In the genomic region with DNA sequence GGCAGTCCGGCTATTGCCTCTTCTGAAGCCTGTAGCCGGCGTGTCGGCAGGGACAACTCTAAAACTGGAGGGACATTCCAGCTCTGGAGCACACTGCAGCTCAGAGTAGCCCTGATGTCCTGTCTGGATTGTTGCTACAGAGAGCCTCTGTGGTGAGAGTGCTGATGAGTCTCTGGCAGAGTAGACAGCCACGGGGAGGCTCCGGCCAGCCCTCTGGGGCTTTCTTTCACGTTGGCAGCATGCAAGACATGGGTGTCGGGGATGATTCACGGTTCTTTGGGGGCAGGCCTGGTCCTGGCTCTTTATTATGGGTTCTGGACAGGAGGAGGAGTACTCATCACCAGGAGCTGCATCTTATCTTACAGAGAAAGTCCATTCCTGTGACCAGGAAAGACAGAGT, we compare ENCODE assay signal across 22 mouse cellular contexts.
A peak's percentile ranks its signal among the peaks of the same experiment; 100 is the strongest.
DNase-seq lines count a peak whose midpoint lies in the region; ATAC-seq lines count a peak whose summit lies in the region.
"Had no signal": no experiment of that assay in that cellular context is flagged by ENCODE, and none has a peak within 500 bp of the region (broad histone marks: within the 10 kb centered on the region; RNA-seq: fewer than 3 reads in every experiment).

No protein-coding gene starts in this region.

- H3K4me1 ChIP-seq in hindbrain, embryonic 15.5 days (replicated peaks) = peaks cover 17% of the 10 kb centered on the region
- peaks cover 11% of the 10 kb centered on the region for H3K4me1 ChIP-seq in hindbrain, embryonic 11.5 days (replicated peaks; ENCODE audit: control insufficient read depth, insufficient read depth, low read length)
- H3K4me1 ChIP-seq in neural tube, embryonic 14.5 days (ENCODE audit: control insufficient read depth, insufficient read depth, low read length) = peaks cover 9% of the 10 kb centered on the region; the same call in 1 of the 2 replicates
- H3K4me1 ChIP-seq in kidney, embryonic 15.5 days = peaks cover 18% of the 10 kb centered on the region
- H3K4me1 ChIP-seq: liver, embryonic 13.5 days had no signal

- H3K4me3 ChIP-seq in hindbrain, embryonic 15.5 days = no peak overlapping the region
- H3K4me3 ChIP-seq in hindbrain, embryonic 11.5 days (ENCODE audit: low read depth, low read length) = no peak overlapping the region
- H3K4me3 ChIP-seq in neural tube, embryonic 14.5 days (ENCODE audit: low read depth, low read length) = no peak overlapping the region
- H3K4me3 ChIP-seq in kidney, embryonic 15.5 days (replicated peaks) = no peak overlapping the region
- H3K4me3 ChIP-seq: limb, embryonic 13.5 days; liver, embryonic 13.5 days; midbrain, embryonic 12.5 days had no signal

- WGBS in hindbrain, embryonic 15.5 days = 60% methylated on average over 9 of the region's 9 CpGs
- WGBS in hindbrain, embryonic 11.5 days = 69% methylated on average over 9 of the region's 9 CpGs
- WGBS in neural tube, embryonic 14.5 days = 19% methylated on average over 9 of the region's 9 CpGs
- 33% methylated on average over 9 of the region's 9 CpGs for WGBS in kidney, embryonic 15.5 days

- no peak overlapping the region for H3K4me2 ChIP-seq in hindbrain, embryonic 15.5 days
- H3K4me2 ChIP-seq in hindbrain, embryonic 11.5 days (replicated peaks; ENCODE audit: low read depth, low read length) = no peak overlapping the region
- no peak overlapping the region for H3K4me2 ChIP-seq in neural tube, embryonic 14.5 days (ENCODE audit: low read depth, low read length)
- H3K4me2 ChIP-seq in kidney, embryonic 15.5 days = no peak overlapping the region
- H3K4me2 ChIP-seq: limb, embryonic 13.5 days; liver, embryonic 13.5 days; lung, embryonic 14.5 days; midbrain, embryonic 12.5 days had no signal

- H3K9ac ChIP-seq in hindbrain, embryonic 15.5 days = no peak overlapping the region
- no peak overlapping the region for H3K9ac ChIP-seq in hindbrain, embryonic 11.5 days (ENCODE audit: low read depth, low read length)
- H3K9ac ChIP-seq in neural tube, embryonic 14.5 days (replicated peaks; ENCODE audit: low read depth, low read length) = no peak overlapping the region
- H3K9ac ChIP-seq in kidney, embryonic 15.5 days = no peak overlapping the region
- H3K9ac ChIP-seq: limb, embryonic 13.5 days; liver, embryonic 13.5 days; lung, embryonic 14.5 days; midbrain, embryonic 12.5 days had no signal

- H3K27ac ChIP-seq in hindbrain, embryonic 15.5 days (replicated peaks) = 0 out of 2 replicates have a peak overlapping the region, but pooled peaks have one; percentile 3
- H3K27ac ChIP-seq in hindbrain, embryonic 11.5 days (ENCODE audit: low read depth, low read length) = no peak overlapping the region
- H3K27ac ChIP-seq in neural tube, embryonic 14.5 days (ENCODE audit: low read depth, low read length) = peak overlapping the region; percentile 29; the same call in 1 of the 2 replicates
- H3K27ac ChIP-seq in kidney, embryonic 15.5 days = no peak overlapping the region
- H3K27ac ChIP-seq: limb, embryonic 13.5 days; liver, embryonic 13.5 days; midbrain, embryonic 12.5 days had no signal

- ATAC-seq in hindbrain, embryonic 15.5 days (ENCODE audit: low FRiP score, low read depth) = peak; percentile 15; the same call in 1 of the 2 replicates
- no peak for ATAC-seq in hindbrain, embryonic 11.5 days (ENCODE audit: low FRiP score)
- ATAC-seq in neural tube, embryonic 14.5 days (ENCODE audit: low read depth) = peak; percentile 26; the same call in 1 of the 2 replicates
- ATAC-seq in kidney, embryonic 15.5 days (replicated peaks; ENCODE audit: low FRiP score) = no peak
- ATAC-seq in erythroblast, adult 5-6 weeks (replicated peaks; ENCODE audit: low FRiP score, poor library complexity, severe bottlenecking) = no peak
- ATAC-seq: forebrain, embryonic 16.5 days had no signal

- no peaks in the 10 kb centered on the region for H3K36me3 ChIP-seq in hindbrain, embryonic 15.5 days
- no peaks in the 10 kb centered on the region for H3K36me3 ChIP-seq in hindbrain, embryonic 11.5 days (ENCODE audit: control insufficient read depth, insufficient read depth, low read length)
- H3K36me3 ChIP-seq in neural tube, embryonic 14.5 days (ENCODE audit: control insufficient read depth, insufficient read depth, low read length) = no peaks in the 10 kb centered on the region
- no peaks in the 10 kb centered on the region for H3K36me3 ChIP-seq in kidney, embryonic 15.5 days
- H3K36me3 ChIP-seq: limb, embryonic 13.5 days; liver, embryonic 13.5 days; midbrain, embryonic 12.5 days had no signal

- H3K9me3 ChIP-seq in hindbrain, embryonic 15.5 days = no peaks in the 10 kb centered on the region
- H3K9me3 ChIP-seq in hindbrain, embryonic 11.5 days (ENCODE audit: control insufficient read depth, low read length) = no peaks in the 10 kb centered on the region
- no peaks in the 10 kb centered on the region for H3K9me3 ChIP-seq in neural tube, embryonic 14.5 days (ENCODE audit: control insufficient read depth, low read length)
- no peaks in the 10 kb centered on the region for H3K9me3 ChIP-seq in kidney, embryonic 15.5 days (replicated peaks)
- H3K9me3 ChIP-seq: limb, embryonic 13.5 days; liver, embryonic 13.5 days; midbrain, embryonic 12.5 days had no signal

- DNase-seq in adrenal gland, postnatal 14 days = peak; percentile 49
- DNase-seq in adrenal gland, postnatal 4 days (ENCODE audit: low spot score in 2 of 2) = no peak
- no peak for DNase-seq in hindbrain, embryonic 11.5 days (ENCODE audit: low spot score)
- peak; percentile 8 for DNase-seq in R1 (ENCODE audit: low read depth, low spot score)
- DNase-seq: cerebellum, adult 8-10 months; gastrocnemius, postnatal 25 days; heart, postnatal 10 days; kidney, adult 2 months; kidney, postnatal 4 days; liver, embryonic 13.5 days; lung, embryonic 14.5 days; lung, postnatal 4 days; right cerebral cortex, postnatal 4 days; thymus, adult 2 months had no signal

- H3K27me3 ChIP-seq in hindbrain, embryonic 15.5 days = no peaks in the 10 kb centered on the region
- no peaks in the 10 kb centered on the region for H3K27me3 ChIP-seq in hindbrain, embryonic 11.5 days (ENCODE audit: control insufficient read depth, insufficient read depth, low read length)
- peaks cover 5% of the 10 kb centered on the region; the same call in 1 of the 2 replicates for H3K27me3 ChIP-seq in neural tube, embryonic 14.5 days (ENCODE audit: control insufficient read depth, insufficient read depth, low read length)
- H3K27me3 ChIP-seq in kidney, embryonic 15.5 days = peaks cover 81% of the 10 kb centered on the region
- H3K27me3 ChIP-seq: CH12.LX; liver, embryonic 13.5 days; midbrain, embryonic 12.5 days had no signal

Comparison
In these comparisons a context has a peak if more than half of its experiments do, and no peak if none do; other contexts are left out.
1. DNase-seq: peak in adrenal gland, postnatal 14 days (single experiment) and R1 (single experiment); none in adrenal gland, postnatal 4 days (0 of 2) and hindbrain, embryonic 11.5 days (single experiment).
2. ATAC-seq: peak in hindbrain, embryonic 15.5 days (single experiment) and neural tube, embryonic 14.5 days (single experiment); none in hindbrain, embryonic 11.5 days (single experiment), kidney, embryonic 15.5 days (single experiment) and erythroblast, adult 5-6 weeks (single experiment).
3. H3K27ac ChIP-seq: peak in hindbrain, embryonic 15.5 days (single experiment) and neural tube, embryonic 14.5 days (single experiment); none in hindbrain, embryonic 11.5 days (single experiment) and kidney, embryonic 15.5 days (single experiment).